Mouse (Mus musculus) MEL (cell line): Measurements from ENCODE around the gene Fhit. TPM values are rescaled to one million over a fixed set of nuclear protein-coding genes. Genes with fewer than 3 reads are reported as not detected.

Experiments used
- DNase-seq: peaks from one replicate; pipeline ENCODE4 v3.0.0; 2011; ENCODE audit warnings: low read depth, low spot score
- H3K27ac ChIP-seq: 2 replicates; pipeline ENCODE4 v1.5.1; 2012; ENCODE audit warnings: low read depth, mild to moderate bottlenecking, control low read depth, low read length, moderate library complexity; ENCODE audit not compliant: control insufficient read depth
- H3K27me3 ChIP-seq, 2 experiments: fragments of 150-350 bp in 1 of 2; sonication (generic) in 1 of 2; 2 replicates each; pipeline ENCODE4 v1.6.1; 2012; ENCODE audit warnings: low read length in 2 of 2, mild to moderate bottlenecking in 2 of 2, improper control_type of control experiment in 1 of 2, moderate library complexity in 1 of 2; ENCODE audit not compliant: insufficient read depth in 2 of 2, control insufficient read depth in 1 of 2
- H3K36me3 ChIP-seq, 2 experiments: 2 replicates each; pipeline ENCODE4 v1.6.1; 2012 to 2014; ENCODE audit warnings: low read length in 2 of 2, improper control_type of control experiment in 1 of 2, inconsistent platforms in 1 of 2, mild to moderate bottlenecking in 1 of 2; ENCODE audit not compliant: insufficient read depth in 2 of 2, control insufficient read depth in 1 of 2
- H3K4me1 ChIP-seq, 2 experiments: fragments of 150-350 bp in 1 of 2; sonication (generic) in 1 of 2; 2 replicates each; pipeline ENCODE4 v1.6.1; 2012; ENCODE audit warnings: low read length in 2 of 2, improper control_type of control experiment in 1 of 2, mild to moderate bottlenecking in 1 of 2; ENCODE audit not compliant: insufficient read depth in 2 of 2, control insufficient read depth in 1 of 2
- H3K4me3 ChIP-seq, 2 experiments: fragments of 150-350 bp in 1 of 2; sonication (generic) in 1 of 2; 2 replicates each; pipeline ENCODE4 v1.5.1; 2012; ENCODE audit warnings: low read depth in 2 of 2, low read length in 2 of 2, mild to moderate bottlenecking in 2 of 2, moderate library complexity in 2 of 2, control low read depth in 1 of 2, improper control_type of control experiment in 1 of 2; ENCODE audit not compliant: control insufficient read depth in 1 of 2, insufficient read depth in 1 of 2
- H3K79me2 ChIP-seq: 2 replicates; pipeline ENCODE4 v1.6.1; 2012; ENCODE audit warnings: mild to moderate bottlenecking, low read length, moderate library complexity; ENCODE audit not compliant: control insufficient read depth, poor library complexity, insufficient read depth
- H3K9ac ChIP-seq: 2 replicates; pipeline ENCODE4 v1.6.1; 2012; ENCODE audit warnings: low read depth, mild to moderate bottlenecking, control low read depth, low read length, moderate library complexity; ENCODE audit not compliant: control insufficient read depth, poor library complexity, severe bottlenecking
- H3K9me3 ChIP-seq: fragments of 150-350 bp; sonication (generic); replicated peaks from 2 replicates; pipeline ENCODE4 v1.6.1; 2012; ENCODE audit warnings: mild to moderate bottlenecking, low read length, improper control_type of control experiment, moderate library complexity; ENCODE audit not compliant: insufficient read depth
- BHLHE40 ChIP-seq: IDR thresholded peaks from 2 replicates; pipeline ENCODE4 v1.6.1; 2012; ENCODE audit warnings: low read depth, mild to moderate bottlenecking, inconsistent platforms, low read length, improper control_type of control experiment, borderline replicate concordance
- CHD1 ChIP-seq: IDR thresholded peaks from 2 replicates; pipeline ENCODE4 v1.6.1; 2012; ENCODE audit warnings: low read depth, mild to moderate bottlenecking, inconsistent platforms, low read length, improper control_type of control experiment
- CHD2 ChIP-seq: IDR thresholded peaks from 2 replicates; pipeline ENCODE4 v1.6.1; 2011; ENCODE audit warnings: low read length, improper control_type of control experiment
- CTCF ChIP-seq, 3 experiments: IDR thresholded peaks in 2 of 3; conservative IDR thresholded peaks in 1 of 3; 2 replicates each; pipeline ENCODE4 v1.5.1; 2011 to 2012; ENCODE audit warnings: low read length in 3 of 3, low read depth in 2 of 3, mild to moderate bottlenecking in 2 of 3, improper control_type of control experiment in 1 of 3, inconsistent platforms in 1 of 3, mixed read lengths in 1 of 3, moderate library complexity in 1 of 3; ENCODE audit not compliant: control insufficient read depth in 1 of 3, insufficient read depth in 1 of 3, poor library complexity in 1 of 3, severe bottlenecking in 1 of 3
- EP300 ChIP-seq, 2 experiments: IDR thresholded peaks; 2 replicates each; pipeline ENCODE4 v1.6.1; 2011; ENCODE audit warnings: improper control_type of control experiment in 2 of 2, low read length in 2 of 2, low read depth in 1 of 2, mild to moderate bottlenecking in 1 of 2
- ETS1 ChIP-seq: IDR thresholded peaks from 2 replicates; pipeline ENCODE4 v1.6.1; 2012; ENCODE audit warnings: low read depth, mild to moderate bottlenecking, inconsistent platforms, low read length, improper control_type of control experiment, moderate library complexity
- GATA1 ChIP-seq: IDR thresholded peaks from 2 replicates; pipeline ENCODE4 v1.6.1; 2011; ENCODE audit warnings: low read depth, low read length, improper control_type of control experiment
- HCFC1 ChIP-seq: IDR thresholded peaks from 2 replicates; pipeline ENCODE4 v1.6.1; 2012; ENCODE audit warnings: low read depth, mild to moderate bottlenecking, inconsistent platforms, low read length, improper control_type of control experiment, moderate library complexity
- JUND ChIP-seq: IDR thresholded peaks from 2 replicates; pipeline ENCODE4 v1.6.1; 2011; ENCODE audit warnings: low read depth, mild to moderate bottlenecking, improper control_type of control experiment, low read length
- MAZ ChIP-seq: IDR thresholded peaks from 2 replicates; pipeline ENCODE4 v1.6.1; 2012; ENCODE audit warnings: low read depth, mild to moderate bottlenecking, inconsistent platforms, low read length, improper control_type of control experiment
- MEF2A ChIP-seq: IDR thresholded peaks from 2 replicates; pipeline ENCODE4 v1.6.1; 2014; ENCODE audit warnings: low read depth, mild to moderate bottlenecking, inconsistent platforms, low read length, improper control_type of control experiment; ENCODE audit not compliant: poor library complexity, insufficient replicate concordance, severe bottlenecking; ENCODE audit errors: extremely low read depth
- MXI1 ChIP-seq: IDR thresholded peaks from 2 replicates; pipeline ENCODE4 v1.6.1; 2011; ENCODE audit warnings: mild to moderate bottlenecking, low read depth, low read length, improper control_type of control experiment
- NELFE ChIP-seq: IDR thresholded peaks from 2 replicates; pipeline ENCODE4 v1.6.1; 2011; ENCODE audit warnings: low read depth, low read length, improper control_type of control experiment
- POLR2AphosphoS5 ChIP-seq: IDR thresholded peaks from 2 replicates; pipeline ENCODE4 v1.6.1; 2012; ENCODE audit warnings: low read depth, borderline replicate concordance, mild to moderate bottlenecking, inconsistent platforms, low read length, moderate library complexity, mixed read lengths
- RAD21 ChIP-seq: IDR thresholded peaks from 2 replicates; pipeline ENCODE4 v1.6.1; 2011; ENCODE audit warnings: mild to moderate bottlenecking, low read depth, low read length, improper control_type of control experiment
- RCOR1 ChIP-seq: IDR thresholded peaks from 2 replicates; pipeline ENCODE4 v1.6.1; 2012; ENCODE audit warnings: low read depth, mild to moderate bottlenecking, inconsistent platforms, low read length, improper control_type of control experiment
- SMC3 ChIP-seq: IDR thresholded peaks from 2 replicates; pipeline ENCODE4 v1.6.1; 2011; ENCODE audit warnings: low read depth, low read length, improper control_type of control experiment
- TAL1 ChIP-seq: IDR thresholded peaks from 2 replicates; pipeline ENCODE4 v1.6.1; 2012; ENCODE audit warnings: mild to moderate bottlenecking, inconsistent platforms, low read length, moderate library complexity, mixed read lengths
- TCF12 ChIP-seq: IDR thresholded peaks from 2 replicates; pipeline ENCODE4 v1.6.1; 2014; ENCODE audit warnings: low read depth, mild to moderate bottlenecking, inconsistent platforms, low read length, improper control_type of control experiment, moderate library complexity
- USF1 ChIP-seq: IDR thresholded peaks from 2 replicates; pipeline ENCODE4 v1.6.1; 2014; ENCODE audit warnings: low read depth, mild to moderate bottlenecking, inconsistent platforms, low read length, improper control_type of control experiment, moderate library complexity
- USF2 ChIP-seq, 2 experiments: IDR thresholded peaks; 2 replicates each; pipeline ENCODE4 v1.6.1; 2011 to 2012; ENCODE audit warnings: improper control_type of control experiment in 2 of 2, low read length in 2 of 2, borderline replicate concordance in 1 of 2, inconsistent platforms in 1 of 2, low read depth in 1 of 2, mild to moderate bottlenecking in 1 of 2; ENCODE audit not compliant: insufficient read depth in 1 of 2
- ZC3H11A ChIP-seq: IDR thresholded peaks from 2 replicates; pipeline ENCODE4 v1.6.1; 2012; ENCODE audit warnings: low read depth, mild to moderate bottlenecking, inconsistent platforms, low read length, improper control_type of control experiment
- ZKSCAN1 ChIP-seq: IDR thresholded peaks from 2 replicates; pipeline ENCODE4 v1.6.1; 2012; ENCODE audit warnings: low read depth, mild to moderate bottlenecking, inconsistent platforms, low read length, improper control_type of control experiment, moderate library complexity
- ZMIZ1 ChIP-seq: IDR thresholded peaks from 2 replicates; pipeline ENCODE4 v1.6.1; 2012; ENCODE audit warnings: low read depth, mild to moderate bottlenecking, inconsistent platforms, low read length, improper control_type of control experiment, moderate library complexity
- ZNF384 ChIP-seq: IDR thresholded peaks from 2 replicates; pipeline ENCODE4 v1.6.1; 2012; ENCODE audit warnings: low read depth, mild to moderate bottlenecking, inconsistent platforms, low read length, improper control_type of control experiment
- polyA plus RNA-seq, 2 experiments: library from polyadenylated mRNA; stranded (reverse) in 1 of 2; unstranded in 1 of 2; fragments of >175 nt in 1 of 2; fragments of >200 nt in 1 of 2; gene quantifications; 2 replicates each; pipeline versions ENCODE4 v1.2.1 to v1.2.4; 2012; ENCODE audit warnings: low replicate concordance in 2 of 2, low read depth in 1 of 2; ENCODE audit not compliant: insufficient read length in 2 of 2, insufficient read depth in 1 of 2, missing spikeins in 1 of 2
- total RNA-seq: library from RNA; depleted of rRNA; stranded (reverse); fragments of 300-350 nt; gene quantifications from 2 replicates; pipeline ENCODE4 v1.2.3, GENCODE M21; 2012

Fhit gene
- total and polyA plus RNA-seq, 3 experiments, result 0.77 to 1.3 TPM; not detected in 1

DNA sequence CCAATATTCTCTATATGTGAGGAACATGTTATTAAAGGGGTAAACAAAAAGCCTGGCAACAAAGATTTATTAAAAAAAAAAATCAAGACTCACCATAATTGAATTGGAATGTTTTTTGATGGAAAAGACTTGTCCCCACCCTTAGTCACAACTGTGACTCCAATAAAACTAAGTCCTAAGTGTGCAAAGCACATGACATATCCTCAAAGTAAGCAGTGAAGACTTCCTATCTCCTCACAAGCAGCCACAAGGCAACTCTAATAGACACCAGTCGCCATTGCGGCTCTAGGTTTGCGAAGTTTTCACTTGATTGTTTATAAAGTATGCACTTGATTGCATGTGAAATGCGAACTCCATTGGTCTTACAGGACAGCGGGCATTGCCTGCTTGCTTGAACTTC is 956.1 kb downstream of the Fhit start:
- no peak overlapping the region for H3K4me3 ChIP-seq
- H3K27ac ChIP-seq, result no peak overlapping the region
- no peak for TF ChIP-seq TCF12
- no peak for TF ChIP-seq USF2 (IDR thresholded peaks at IDR 0.05; ENCODE audit: borderline replicate concordance in 1 of 2, insufficient read depth in 1 of 2, low read depth in 1 of 2, low read length in 2 of 2)
- TF ChIP-seq HCFC1, result no peak
- TF ChIP-seq GATA1, result no peak
- TF ChIP-seq EP300 (IDR thresholded peaks at IDR 0.05; ENCODE audit: low read depth in 1 of 2, low read length in 2 of 2), result no peak
- no peak for TF ChIP-seq NELFE
- TF ChIP-seq ZNF384, result no peak
- no peak for TF ChIP-seq MAZ
- TF ChIP-seq JUND, result no peak
- TF ChIP-seq USF1, result no peak
- TF ChIP-seq POLR2AphosphoS5, result no peak
- no peak for TF ChIP-seq TAL1
- TF ChIP-seq SMC3, result no peak
- no peak for TF ChIP-seq CHD2
- TF ChIP-seq RCOR1, result no peak
- no peak for TF ChIP-seq ETS1
- TF ChIP-seq CTCF (IDR thresholded peaks at IDR 0.05 in 2 of 3, conservative IDR thresholded peaks at IDR 0.05 in 1 of 3; ENCODE audit: control insufficient read depth in 1 of 3, insufficient read depth in 1 of 3, low read depth in 2 of 3, low read length in 3 of 3, poor library complexity in 1 of 3, severe bottlenecking in 1 of 3), result no peak
- no peak for TF ChIP-seq MXI1
- no peak for TF ChIP-seq CHD1
- TF ChIP-seq MEF2A, result no peak
- H3K36me3 ChIP-seq, result peaks cover 0 to 9% of the 10 kb centered on the region in 2 experiments; a peak in 2 of 4 replicates
- peaks cover 0 to 7% of the 10 kb centered on the region in 2 experiments; a peak in 2 of 4 replicates for H3K4me1 ChIP-seq
- H3K9ac ChIP-seq, result no peak overlapping the region
- H3K9me3 ChIP-seq, result no peaks in the 10 kb centered on the region
- no peaks in the 10 kb centered on the region for H3K27me3 ChIP-seq
- H3K79me2 ChIP-seq, result no peaks in the 10 kb centered on the region
- no peak for DNase-seq

DNA sequence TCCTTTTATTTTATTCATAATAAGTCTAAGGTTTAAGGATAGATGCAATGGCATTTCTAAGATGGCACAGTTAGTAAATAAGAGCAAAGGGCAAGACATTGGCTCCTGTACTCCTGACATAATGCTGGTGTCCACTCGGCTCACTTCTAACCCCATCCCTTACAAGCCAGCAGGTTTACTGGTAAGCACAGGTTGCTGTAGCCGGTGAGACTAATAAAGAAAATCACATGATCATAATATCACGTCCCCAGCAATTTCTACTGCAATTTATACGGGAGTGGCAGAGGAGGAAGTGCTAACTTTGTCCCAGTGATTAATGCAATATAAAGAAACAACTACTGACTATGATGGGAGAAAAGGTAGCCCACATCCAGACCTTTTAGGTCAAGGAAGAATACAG is 956.5 kb downstream of the Fhit start:
- no peak for TF ChIP-seq BHLHE40
- TF ChIP-seq JUND, result no peak
- TF ChIP-seq CTCF (IDR thresholded peaks at IDR 0.05 in 2 of 3, conservative IDR thresholded peaks at IDR 0.05 in 1 of 3; ENCODE audit: control insufficient read depth in 1 of 3, insufficient read depth in 1 of 3, low read depth in 2 of 3, low read length in 3 of 3, poor library complexity in 1 of 3, severe bottlenecking in 1 of 3), result no peak
- TF ChIP-seq NELFE, result no peak
- TF ChIP-seq ETS1, result no peak
- no peak for TF ChIP-seq ZC3H11A
- TF ChIP-seq ZKSCAN1, result no peak
- no peak for TF ChIP-seq USF2 (IDR thresholded peaks at IDR 0.05; ENCODE audit: borderline replicate concordance in 1 of 2, insufficient read depth in 1 of 2, low read depth in 1 of 2, low read length in 2 of 2)
- TF ChIP-seq RAD21, result no peak
- TF ChIP-seq TAL1, result no peak
- TF ChIP-seq ZMIZ1, result no peak
- peaks cover 0 to 7% of the 10 kb centered on the region in 2 experiments; a peak in 2 of 4 replicates for H3K4me1 ChIP-seq
- H3K79me2 ChIP-seq, result no peaks in the 10 kb centered on the region
- H3K9me3 ChIP-seq, result no peaks in the 10 kb centered on the region
- H3K27me3 ChIP-seq, result no peaks in the 10 kb centered on the region
- no peak overlapping the region for H3K9ac ChIP-seq
- no peak for DNase-seq
- peaks cover 0 to 9% of the 10 kb centered on the region in 2 experiments; a peak in 2 of 4 replicates for H3K36me3 ChIP-seq
- no peak overlapping the region for H3K27ac ChIP-seq
- H3K4me3 ChIP-seq, result no peak overlapping the region
